Mouse (Mus musculus) intestine, embryonic 15.5 days (tissue): ENCODE results near the gene Nlgn3. TPM values are rescaled to one million over a fixed set of nuclear protein-coding genes. Genes with fewer than 3 reads are reported as not detected.
"Not testable (repeated sequence)": the region's sequence is repeated elsewhere in the genome, so short reads cannot be mapped to it uniquely, and the experiment has no call there.

Experiments used
- ATAC-seq: fragments of 200-750 bp; cut with Nextera tagmentation; 2 replicates; pipeline ENCODE4 v1.8.0; 2017; ENCODE audit warnings: moderate TSS enrichment, moderate library complexity
- H3K27ac ChIP-seq: fragments of 300-500 bp; sonication (generic); 2 replicates; pipeline ENCODE4 v1.5.1; 2015; ENCODE audit warnings: mild to moderate bottlenecking, inconsistent platforms
- H3K27me3 ChIP-seq: fragments of 300-500 bp; sonication (generic); replicated peaks from 2 replicates; pipeline ENCODE4 v1.6.1; 2015; ENCODE audit warnings: inconsistent platforms
- H3K36me3 ChIP-seq: fragments of 300-500 bp; sonication (generic); 2 replicates; pipeline ENCODE4 v1.6.1; 2015; ENCODE audit warnings: inconsistent platforms
- H3K4me1 ChIP-seq: fragments of 300-500 bp; sonication (generic); replicated peaks from 2 replicates; pipeline ENCODE4 v1.6.1; 2015; ENCODE audit warnings: inconsistent platforms
- H3K4me2 ChIP-seq: fragments of 300-500 bp; sonication (generic); replicated peaks from 2 replicates; pipeline ENCODE4 v1.6.1; 2015; ENCODE audit warnings: mild to moderate bottlenecking, inconsistent platforms
- H3K4me3 ChIP-seq: fragments of 300-500 bp; sonication (generic); replicated peaks from 2 replicates; pipeline ENCODE4 v1.5.1; 2015; ENCODE audit warnings: inconsistent platforms
- H3K9ac ChIP-seq: fragments of 300-500 bp; sonication (generic); 2 replicates; pipeline ENCODE4 v1.6.1; 2015; ENCODE audit warnings: inconsistent platforms
- H3K9me3 ChIP-seq: fragments of 300-500 bp; sonication (generic); 2 replicates; pipeline ENCODE4 v1.6.1; 2016; ENCODE audit warnings: inconsistent platforms
- WGBS: fragments of 180-500 bp; shearing (Covaris S2); methylation state at CpG from one replicate; pipeline ENCODE4 v1.1.7; 2015; 5-methylcytosine and 5-hydroxymethylcytosine counted together
- polyA plus RNA-seq: library from polyadenylated mRNA; unstranded; fragments of >200 nt; fragmentation: Nextera tagmentation; extraction: Ambion mirVana; gene quantifications from 2 replicates; pipeline ENCODE4 v1.2.1, GENCODE M21; 2015

The Nlgn3 gene
- polyA plus RNA-seq, 1 experiment from 2014 or later, result 4.4 TPM

- ATAC-seq, result no peak
- Histone ChIP-seq H3K27ac (no peak overlapping the region), H3K9ac (no peak overlapping the region), H3K4me2 (no peak overlapping the region), H3K27me3 (no peaks in the 10 kb centered on the region; the same call in 1 of the 2 replicates), H3K9me3 (no peaks in the 10 kb centered on the region), H3K36me3 (no peaks in the 10 kb centered on the region), H3K4me1 (no peaks in the 10 kb centered on the region), H3K4me3 (no peak overlapping the region)
- 64% methylated on average over 2 of the region's 2 CpGs for WGBS
Observed at GRCm38 (mm10) chrX:101304646-101305045, 5.7 kb downstream of the Nlgn3 start.

- H3K9ac ChIP-seq, result no peak overlapping the region
- no peak overlapping the region for H3K27ac ChIP-seq
- 0 out of 2 replicates have a peak, but pooled peaks cover 2% of the 10 kb centered on the region for H3K27me3 ChIP-seq
- no peaks in the 10 kb centered on the region for H3K4me1 ChIP-seq
- H3K9me3 ChIP-seq, result no peaks in the 10 kb centered on the region
- WGBS, result 87% methylated on average over 5 of the region's 5 CpGs
- H3K36me3 ChIP-seq, result no peaks in the 10 kb centered on the region
- no peak overlapping the region for H3K4me3 ChIP-seq
- no peak overlapping the region for H3K4me2 ChIP-seq
- no peak for ATAC-seq
Observed at GRCm38 (mm10) chrX:101309299-101309698, 10.3 kb downstream of the Nlgn3 start.

- Histone ChIP-seq H3K27ac (no peak overlapping the region), H3K27me3 (0 out of 2 replicates have a peak, but pooled peaks cover 2% of the 10 kb centered on the region), H3K9me3 (no peaks in the 10 kb centered on the region), H3K4me2 (no peak overlapping the region), H3K36me3 (no peaks in the 10 kb centered on the region), H3K4me3 (no peak overlapping the region), H3K9ac (no peak overlapping the region), H3K4me1 (no peaks in the 10 kb centered on the region)
- ATAC-seq, result no peak
- WGBS, result 47% methylated on average over 6 of the region's 6 CpGs
Observed at GRCm38 (mm10) chrX:101313625-101314359, 14.8 kb downstream of the Nlgn3 start.

- Histone ChIP-seq H3K9ac (no peak overlapping the region), H3K9me3 (no peaks in the 10 kb centered on the region), H3K27ac (no peak overlapping the region), H3K27me3 (no peaks in the 10 kb centered on the region), H3K4me2 (no peak overlapping the region), H3K36me3 (no peaks in the 10 kb centered on the region), H3K4me1 (no peaks in the 10 kb centered on the region), H3K4me3 (no peak overlapping the region)
- WGBS, result 91% methylated on average over 12 of the region's 12 CpGs
- no peak for ATAC-seq
Observed at GRCm38 (mm10) chrX:101319775-101320174, 20.8 kb downstream of the Nlgn3 start.

- Histone ChIP-seq H3K4me1 (no peaks in the 10 kb centered on the region), H3K4me2 (no peak overlapping the region), H3K27ac (no peak overlapping the region), H3K27me3 (no peaks in the 10 kb centered on the region), H3K9me3 (no peaks in the 10 kb centered on the region), H3K36me3 (no peaks in the 10 kb centered on the region), H3K4me3 (no peak overlapping the region), H3K9ac (no peak overlapping the region)
- ATAC-seq, result no peak
- 47% methylated on average over 8 of the region's 8 CpGs for WGBS
Observed at GRCm38 (mm10) chrX:101325989-101326899, 27.3 kb downstream of the Nlgn3 start.

GRCm38 (mm10) chrX:101329372-101330028 is 30.5 kb downstream of the Nlgn3 start:
- H3K27ac ChIP-seq, result no peak overlapping the region
- no peak overlapping the region for H3K4me2 ChIP-seq
- 22% methylated on average over 10 of the region's 10 CpGs for WGBS

GRCm38 (mm10) chrX:101332031-101332374 is 33.0 kb downstream of the Nlgn3 start:
- H3K4me3 ChIP-seq, result peak overlapping the region; percentile 18
- H3K27me3 ChIP-seq, result no peaks in the 10 kb centered on the region
- H3K9me3 ChIP-seq, result no peaks in the 10 kb centered on the region
- H3K27ac ChIP-seq, result peak overlapping the region; percentile 67
- peak overlapping the region; percentile 51 for H3K4me2 ChIP-seq
- WGBS, result 33% methylated on average over 9 of the region's 9 CpGs
- peak; percentile 37 for ATAC-seq
- H3K9ac ChIP-seq, result no peak overlapping the region
- no peaks in the 10 kb centered on the region for H3K4me1 ChIP-seq
- no peaks in the 10 kb centered on the region for H3K36me3 ChIP-seq

More at GRCm38 (mm10) chrX:101329372-101330028, 30.5 kb downstream of the Nlgn3 start:
- Histone ChIP-seq H3K9ac (no peak overlapping the region), H3K27me3 (no peaks in the 10 kb centered on the region), H3K4me1 (no peaks in the 10 kb centered on the region), H3K9me3 (no peaks in the 10 kb centered on the region), H3K4me3 (no peak overlapping the region), H3K36me3 (no peaks in the 10 kb centered on the region)
- no peak for ATAC-seq

- H3K9ac ChIP-seq, result 0 out of 2 replicates have a peak overlapping the region, but pooled peaks have one; percentile 28
- 22% methylated on average over 30 of the region's 49 CpGs for WGBS
- peak overlapping the region; percentile 33 for H3K4me3 ChIP-seq
- no peaks in the 10 kb centered on the region for H3K27me3 ChIP-seq
- peak overlapping the region; percentile 77 for H3K27ac ChIP-seq
- H3K4me2 ChIP-seq, result peak overlapping the region; percentile 62
- no peaks in the 10 kb centered on the region for H3K36me3 ChIP-seq
- H3K4me1 ChIP-seq, result no peaks in the 10 kb centered on the region
- no peaks in the 10 kb centered on the region for H3K9me3 ChIP-seq
- peak; percentile 96 for ATAC-seq
Observed at GRCm38 (mm10) chrX:101332375-101333211, 33.6 kb downstream of the Nlgn3 start.

- Histone ChIP-seq H3K9me3 (no peaks in the 10 kb centered on the region), H3K4me1 (no peaks in the 10 kb centered on the region), H3K9ac (no peak overlapping the region), H3K4me2 (no peak overlapping the region), H3K4me3 (no peak overlapping the region), H3K27ac (no peak overlapping the region), H3K36me3 (no peaks in the 10 kb centered on the region), H3K27me3 (no peaks in the 10 kb centered on the region)
- no peak for ATAC-seq
- 92% methylated on average over 5 of the region's 5 CpGs for WGBS
Observed at GRCm38 (mm10) chrX:101334606-101335005, 35.6 kb downstream of the Nlgn3 start.

- 47% methylated on average over 4 of the region's 4 CpGs for WGBS
- Histone ChIP-seq H3K4me3 (no peak overlapping the region), H3K4me1 (no peaks in the 10 kb centered on the region), H3K4me2 (no peak overlapping the region), H3K9ac (no peak overlapping the region), H3K27me3 (no peaks in the 10 kb centered on the region), H3K9me3 (no peaks in the 10 kb centered on the region), H3K27ac (no peak overlapping the region), H3K36me3 (no peaks in the 10 kb centered on the region)
- no peak for ATAC-seq
Observed at GRCm38 (mm10) chrX:101338666-101339065, 39.7 kb downstream of the Nlgn3 start.

GRCm38 (mm10) chrX:101342837-101343236 is 43.9 kb downstream of the Nlgn3 start:
- not testable (repeated sequence) for H3K9me3 ChIP-seq, H3K9ac ChIP-seq, H3K27ac ChIP-seq, H3K36me3 ChIP-seq, H3K4me1 ChIP-seq, H3K4me2 ChIP-seq, H3K27me3 ChIP-seq, H3K4me3 ChIP-seq, ATAC-seq
- 69% methylated on average over 2 of the region's 2 CpGs for WGBS
